Mouse (Mus musculus) heart, embryonic 16.5 days (tissue): ENCODE measurements around the gene Git2. TPM values are rescaled to one million over a fixed set of nuclear protein-coding genes. Genes with fewer than 3 reads are reported as not detected.
A peak's percentile ranks its signal among the peaks of the same experiment; 100 is the strongest.

Source experiments
- ATAC-seq: fragments of 200-750 bp; cut with Nextera tagmentation; replicated peaks from 2 replicates; pipeline ENCODE4 v1.8.0; 2017; ENCODE audit warnings: moderate number of reproducible peaks; ENCODE audit not compliant: insufficient read depth, low FRiP score; ENCODE audit errors: extremely low read depth
- H3K27ac ChIP-seq: fragments of 300-500 bp; sonication (generic); 2 replicates; pipeline ENCODE4 v1.5.1; 2014; ENCODE audit warnings: mild to moderate bottlenecking, low read length, control low read depth, moderate library complexity
- H3K27me3 ChIP-seq: fragments of 300-500 bp; sonication (generic); 2 replicates; pipeline ENCODE4 v1.6.1; 2014; ENCODE audit warnings: low read length, mixed read lengths; ENCODE audit not compliant: control insufficient read depth, insufficient read depth
- H3K36me3 ChIP-seq: fragments of 300-500 bp; sonication (generic); 2 replicates; pipeline ENCODE4 v1.6.1; 2014; ENCODE audit not compliant: control insufficient read depth, insufficient read depth
- H3K4me1 ChIP-seq: fragments of 300-500 bp; sonication (generic); 2 replicates; pipeline ENCODE4 v1.6.1; 2014; ENCODE audit warnings: low read length, mixed read lengths; ENCODE audit not compliant: control insufficient read depth, insufficient read depth
- H3K4me2 ChIP-seq: fragments of 300-500 bp; sonication (generic); 2 replicates; pipeline ENCODE4 v1.6.1; 2014; ENCODE audit warnings: low read depth, mild to moderate bottlenecking, control low read depth, low read length
- H3K4me3 ChIP-seq: fragments of 300-500 bp; sonication (generic); 2 replicates; pipeline ENCODE4 v1.5.1; 2014; ENCODE audit warnings: mild to moderate bottlenecking, control low read depth, low read length
- H3K9ac ChIP-seq: fragments of 300-500 bp; sonication (generic); 2 replicates; pipeline ENCODE4 v1.6.1; 2014; ENCODE audit warnings: low read length, control low read depth
- H3K9me3 ChIP-seq: fragments of 300-500 bp; sonication (generic); replicated peaks from 2 replicates; pipeline ENCODE4 v1.6.1; 2016; ENCODE audit warnings: low read length; ENCODE audit not compliant: control insufficient read depth
- WGBS: fragments of 180-500 bp; shearing (Covaris S2); extraction: QIAGEN DNeasy Blood & Tissue Kit; methylation state at CpG from one replicate; pipeline ENCODE4 v1.1.7; 2014; 5-methylcytosine and 5-hydroxymethylcytosine counted together
- polyA plus RNA-seq: library from polyadenylated mRNA; unstranded; fragments of >200 nt; fragmentation: Nextera tagmentation; extraction: Ambion mirVana; gene quantifications from 2 replicates; pipeline ENCODE4 v1.2.1, GENCODE M21; 2015

The Git2 gene
- polyA plus RNA-seq, 1 experiment from 2014 or later = 46.6 TPM

GRCm38 (mm10) chr5:114761980-114762379 is 13.3 kb downstream of the Git2 start:
- Histone ChIP-seq H3K4me1 (no peaks in the 10 kb centered on the region), H3K27ac (no peak overlapping the region), H3K27me3 (no peaks in the 10 kb centered on the region), H3K9me3 (no peaks in the 10 kb centered on the region), H3K4me3 (no peak overlapping the region), H3K9ac (no peak overlapping the region), H3K36me3 (peaks cover 49% of the 10 kb centered on the region), H3K4me2 (no peak overlapping the region)
- peak; percentile 43; the same call in 1 of the 2 replicates for ATAC-seq
- 44% methylated on average over 8 of the region's 8 CpGs for whole genome bisulfite sequencing

GRCm38 (mm10) chr5:114759536-114760090 is 15.7 kb downstream of the Git2 start:
- WGBS = 90% methylated on average over 5 of the region's 5 CpGs
- Histone ChIP-seq H3K36me3 (peaks cover 50% of the 10 kb centered on the region), H3K4me3 (no peak overlapping the region), H3K9ac (no peak overlapping the region), H3K4me1 (no peaks in the 10 kb centered on the region), H3K4me2 (no peak overlapping the region), H3K9me3 (no peaks in the 10 kb centered on the region), H3K27me3 (no peaks in the 10 kb centered on the region), H3K27ac (no peak overlapping the region)
- ATAC-seq = no peak

GRCm38 (mm10) chr5:114753384-114753783 is 21.9 kb downstream of the Git2 start:
- H3K9me3 ChIP-seq = no peaks in the 10 kb centered on the region
- H3K9ac ChIP-seq = no peak overlapping the region
- H3K27me3 ChIP-seq = no peaks in the 10 kb centered on the region
- no peak overlapping the region for H3K4me2 ChIP-seq
- no peak for ATAC-seq
- no peak overlapping the region for H3K27ac ChIP-seq
- H3K4me1 ChIP-seq = no peaks in the 10 kb centered on the region
- peaks cover 53% of the 10 kb centered on the region for H3K36me3 ChIP-seq
- no peak overlapping the region for H3K4me3 ChIP-seq
- WGBS = 89% methylated on average over 12 of the region's 12 CpGs

- no peak overlapping the region for H3K27ac ChIP-seq
- no peaks in the 10 kb centered on the region for H3K4me1 ChIP-seq
- no peaks in the 10 kb centered on the region for H3K9me3 ChIP-seq
- WGBS = 93% methylated on average over 10 of the region's 10 CpGs
- no peaks in the 10 kb centered on the region for H3K27me3 ChIP-seq
- H3K4me3 ChIP-seq = no peak overlapping the region
- no peak overlapping the region for H3K4me2 ChIP-seq
- no peak overlapping the region for H3K9ac ChIP-seq
- H3K36me3 ChIP-seq = peaks cover 57% of the 10 kb centered on the region
- ATAC-seq = no peak
Measured at GRCm38 (mm10) chr5:114752397-114752796, 22.9 kb downstream of the Git2 start.

- no peak overlapping the region for H3K4me2 ChIP-seq
- no peak overlapping the region for H3K4me3 ChIP-seq
- H3K27ac ChIP-seq = no peak overlapping the region
- 89% methylated on average over 10 of the region's 10 CpGs for WGBS
- H3K4me1 ChIP-seq = no peaks in the 10 kb centered on the region
- no peaks in the 10 kb centered on the region for H3K9me3 ChIP-seq
- no peak overlapping the region for H3K9ac ChIP-seq
- ATAC-seq = no peak
- no peaks in the 10 kb centered on the region for H3K27me3 ChIP-seq
- peaks cover 53% of the 10 kb centered on the region for H3K36me3 ChIP-seq
Measured at GRCm38 (mm10) chr5:114750325-114750724, 25.0 kb downstream of the Git2 start.

GRCm38 (mm10) chr5:114747521-114747920 is 27.8 kb downstream of the Git2 start:
- no peaks in the 10 kb centered on the region for H3K9me3 ChIP-seq
- peaks cover 54% of the 10 kb centered on the region for H3K36me3 ChIP-seq
- no peak overlapping the region for H3K4me3 ChIP-seq
- H3K4me2 ChIP-seq = no peak overlapping the region
- no peak for ATAC-seq
- no peak overlapping the region for H3K27ac ChIP-seq
- H3K27me3 ChIP-seq = no peaks in the 10 kb centered on the region
- 93% methylated on average over 5 of the region's 5 CpGs for WGBS
- H3K4me1 ChIP-seq = peaks cover 8% of the 10 kb centered on the region; the same call in 1 of the 2 replicates
- no peak overlapping the region for H3K9ac ChIP-seq

- Histone ChIP-seq H3K27ac (no peak overlapping the region), H3K4me1 (peaks cover 8% of the 10 kb centered on the region; the same call in 1 of the 2 replicates), H3K27me3 (no peaks in the 10 kb centered on the region), H3K36me3 (peaks cover 53% of the 10 kb centered on the region), H3K9me3 (no peaks in the 10 kb centered on the region), H3K9ac (no peak overlapping the region), H3K4me3 (no peak overlapping the region), H3K4me2 (no peak overlapping the region)
- 79% methylated on average over 4 of the region's 4 CpGs for WGBS
- no peak for ATAC-seq
Measured at GRCm38 (mm10) chr5:114746886-114747285, 28.4 kb downstream of the Git2 start.

GRCm38 (mm10) chr5:114745581-114745980 is 29.7 kb downstream of the Git2 start:
- H3K4me1 ChIP-seq = peaks cover 10% of the 10 kb centered on the region
- WGBS = 75% methylated on average over 5 of the region's 5 CpGs
- H3K4me3 ChIP-seq = no peak overlapping the region
- peaks cover 56% of the 10 kb centered on the region for H3K36me3 ChIP-seq
- H3K27me3 ChIP-seq = no peaks in the 10 kb centered on the region
- no peak for ATAC-seq
- H3K9me3 ChIP-seq = no peaks in the 10 kb centered on the region
- no peak overlapping the region for H3K4me2 ChIP-seq
- H3K27ac ChIP-seq = no peak overlapping the region
- no peak overlapping the region for H3K9ac ChIP-seq

GRCm38 (mm10) chr5:114743697-114744090 is 31.6 kb downstream of the Git2 start:
- no peak for ATAC-seq
- Histone ChIP-seq H3K27ac (peak overlapping the region; percentile 73), H3K9me3 (no peaks in the 10 kb centered on the region), H3K4me1 (peaks cover 22% of the 10 kb centered on the region), H3K9ac (no peak overlapping the region), H3K27me3 (no peaks in the 10 kb centered on the region), H3K4me3 (no peak overlapping the region), H3K36me3 (peaks cover 51% of the 10 kb centered on the region), H3K4me2 (no peak overlapping the region)
- 65% methylated on average over 8 of the region's 8 CpGs for WGBS
